Mouse (Mus musculus): ENCODE data around the gene Nudt22. TPM values are rescaled to one million over a fixed set of nuclear protein-coding genes. Genes with fewer than 3 reads are reported as not detected.

Nudt22 gene
- polyA plus RNA-seq, 1 experiment from 2014 or later, result 22.3 TPM

Other genes starting within 250 kb of the Nudt22 start
- gene Rps6ka4, start 155.5 kb downstream of the Nudt22 start, polyA plus RNA-seq (2014; fragmentation: Nextera tagmentation; extraction: Ambion mirVana), result 4.2 and 4.6 TPM in 2 replicates
- 0.11 and 0.16 TPM in 2 replicates for gene Ccdc88b, start 137.9 kb downstream of the Nudt22 start, polyA plus RNA-seq (2014; fragmentation: Nextera tagmentation; extraction: Ambion mirVana)
- gene Trmt112, start 86.4 kb downstream of the Nudt22 start, polyA plus RNA-seq (2014; fragmentation: Nextera tagmentation; extraction: Ambion mirVana), result 173 and 177 TPM in 2 replicates
- 74.7 and 90.5 TPM in 2 replicates for gene Prdx5, start 86.0 kb downstream of the Nudt22 start, polyA plus RNA-seq (2014; fragmentation: Nextera tagmentation; extraction: Ambion mirVana)
- 1.9 and 3.3 TPM in 2 replicates for gene Esrra, start 74.3 kb downstream of the Nudt22 start, polyA plus RNA-seq (2014; fragmentation: Nextera tagmentation; extraction: Ambion mirVana)
- gene Catsperz, start 70.7 kb downstream of the Nudt22 start, polyA plus RNA-seq (2014; fragmentation: Nextera tagmentation; extraction: Ambion mirVana), result 0.71 and 1.3 TPM in 2 replicates
- 0.24 and 0.31 TPM in 2 replicates for gene Kcnk4, start 61.6 kb downstream of the Nudt22 start, polyA plus RNA-seq (2014; fragmentation: Nextera tagmentation; extraction: Ambion mirVana)
- 50.2 and 51.7 TPM in 2 replicates for gene Bad, start 54.3 kb downstream of the Nudt22 start, polyA plus RNA-seq (2014; fragmentation: Nextera tagmentation; extraction: Ambion mirVana)
- gene Gpr137, start 53.6 kb downstream of the Nudt22 start, polyA plus RNA-seq (2014; fragmentation: Nextera tagmentation; extraction: Ambion mirVana), result 19.1 and 22.6 TPM in 2 replicates
- 282 and 293 TPM in 2 replicates for gene Ppp1r14b, start 21.1 kb downstream of the Nudt22 start, polyA plus RNA-seq (2014; fragmentation: Nextera tagmentation; extraction: Ambion mirVana)
- gene Plcb3, start 19.6 kb downstream of the Nudt22 start, polyA plus RNA-seq (2014; fragmentation: Nextera tagmentation; extraction: Ambion mirVana), result 24.4 and 27.7 TPM in 2 replicates
- gene Fkbp2, start 15.6 kb downstream of the Nudt22 start, polyA plus RNA-seq (2014; fragmentation: Nextera tagmentation; extraction: Ambion mirVana), result 70.9 and 72.7 TPM in 2 replicates
- 37.1 and 38.7 TPM in 2 replicates for gene Vegfb, start 8.5 kb downstream of the Nudt22 start, polyA plus RNA-seq (2014; fragmentation: Nextera tagmentation; extraction: Ambion mirVana)
- 15.0 and 20.7 TPM in 2 replicates for gene Dnajc4, start 3.5 kb downstream of the Nudt22 start, polyA plus RNA-seq (2014; fragmentation: Nextera tagmentation; extraction: Ambion mirVana)
- gene Trpt1, start within 50 bp of the Nudt22 start, polyA plus RNA-seq (2014; fragmentation: Nextera tagmentation; extraction: Ambion mirVana), result 8.9 and 9.7 TPM in 2 replicates
- gene Fermt3, start 23.4 kb upstream of the Nudt22 start, polyA plus RNA-seq (2014; fragmentation: Nextera tagmentation; extraction: Ambion mirVana), result 7.1 and 7.3 TPM in 2 replicates
- 448 and 453 TPM in 2 replicates for gene Stip1, start 43.9 kb upstream of the Nudt22 start, polyA plus RNA-seq (2014; fragmentation: Nextera tagmentation; extraction: Ambion mirVana)
- gene Macrod1, start 60.7 kb upstream of the Nudt22 start, polyA plus RNA-seq (2014; fragmentation: Nextera tagmentation; extraction: Ambion mirVana), result 4.1 and 5.8 TPM in 2 replicates
- gene Flrt1, start 109.6 kb upstream of the Nudt22 start, polyA plus RNA-seq (2014; fragmentation: Nextera tagmentation; extraction: Ambion mirVana), result 3.0 and 3.9 TPM in 2 replicates
- gene Otub1, start 210.2 kb upstream of the Nudt22 start, polyA plus RNA-seq (2014; fragmentation: Nextera tagmentation; extraction: Ambion mirVana), result 247 and 260 TPM in 2 replicates
- 807 and 830 TPM in 2 replicates for gene Cox8a, start 221.5 kb upstream of the Nudt22 start, polyA plus RNA-seq (2014; fragmentation: Nextera tagmentation; extraction: Ambion mirVana)
- gene Naa40, start 245.1 kb upstream of the Nudt22 start, polyA plus RNA-seq (2014; fragmentation: Nextera tagmentation; extraction: Ambion mirVana), result 83.9 and 85.1 TPM in 2 replicates